Mouse (Mus musculus) lung, adult 2 months (tissue): ENCODE measurements around the gene Glis1. TPM values are rescaled to one million over a fixed set of nuclear protein-coding genes. Genes with fewer than 3 reads are reported as not detected.

Source experiments
- DNase-seq: peaks from one replicate; pipeline ENCODE4 v3.0.0; 2022
- H3K4me1 ChIP-seq: fragments of 200-500 bp; 2 replicates; pipeline ENCODE4 v1.6.1; 2011; ENCODE audit warnings: low read length; ENCODE audit not compliant: control insufficient read depth, insufficient read depth
- H3K4me3 ChIP-seq: fragments of 200-500 bp; replicated peaks from 2 replicates; pipeline ENCODE3; 2011; ENCODE audit warnings: low read depth, mild to moderate bottlenecking, control low read depth, low read length; ENCODE audit errors: extremely low read depth
- CTCF ChIP-seq: fragments of 200-500 bp; IDR thresholded peaks from 2 replicates; pipeline ENCODE4 v1.5.1; 2011; ENCODE audit warnings: mild to moderate bottlenecking, low read length, control low read depth; ENCODE audit not compliant: insufficient read depth
- POLR2A ChIP-seq: fragments of 200-500 bp; IDR thresholded peaks from 2 replicates; pipeline ENCODE4 v1.6.1; 2011; ENCODE audit warnings: low read depth, mild to moderate bottlenecking, control low read depth, low read length, borderline replicate concordance; ENCODE audit errors: extremely low read depth
- WGBS: fragments of 180-500 bp; shearing (Covaris S2); methylation state at CpG from one replicate; pipeline ENCODE4 v1.1.7; 2018; 5-methylcytosine and 5-hydroxymethylcytosine counted together
- polyA plus RNA-seq: library from polyadenylated mRNA; depleted of rRNA; stranded (reverse); fragments of >200 nt; gene quantifications from 2 replicates; pipeline ENCODE4 v1.2.3, GENCODE M21; 2012; rRNA removed

Glis1 gene
- polyA plus RNA-seq, 1 experiment: 0.78 TPM

DNA sequence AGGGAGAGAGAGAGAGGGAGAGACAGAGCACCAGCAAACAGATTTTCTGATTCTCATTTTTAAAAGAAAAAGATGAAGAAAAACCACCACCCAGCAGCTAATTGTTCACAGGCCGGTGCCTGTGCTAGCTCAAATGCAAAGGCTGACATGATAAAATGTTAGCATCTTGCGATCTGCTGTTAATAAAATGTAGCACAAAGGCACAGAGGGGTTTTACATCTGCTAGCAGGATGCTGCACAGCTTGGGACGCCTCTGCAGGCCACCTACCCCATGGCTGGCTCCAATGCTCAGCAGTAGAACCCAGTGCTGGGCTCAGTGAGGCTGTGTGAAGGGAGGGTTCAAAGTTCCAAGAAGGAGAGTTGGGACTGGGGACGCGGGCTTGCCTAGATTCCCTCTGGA lies 236.3 kb downstream of the Glis1 start:
- no peak overlapping the region for H3K4me3 ChIP-seq
- WGBS: 67% methylated on average over 5 of the region's 5 CpGs
- H3K4me1 ChIP-seq: no peaks in the 10 kb centered on the region
- DNase-seq: no peak
- TF ChIP-seq POLR2A (no peak), CTCF (no peak)

DNA sequence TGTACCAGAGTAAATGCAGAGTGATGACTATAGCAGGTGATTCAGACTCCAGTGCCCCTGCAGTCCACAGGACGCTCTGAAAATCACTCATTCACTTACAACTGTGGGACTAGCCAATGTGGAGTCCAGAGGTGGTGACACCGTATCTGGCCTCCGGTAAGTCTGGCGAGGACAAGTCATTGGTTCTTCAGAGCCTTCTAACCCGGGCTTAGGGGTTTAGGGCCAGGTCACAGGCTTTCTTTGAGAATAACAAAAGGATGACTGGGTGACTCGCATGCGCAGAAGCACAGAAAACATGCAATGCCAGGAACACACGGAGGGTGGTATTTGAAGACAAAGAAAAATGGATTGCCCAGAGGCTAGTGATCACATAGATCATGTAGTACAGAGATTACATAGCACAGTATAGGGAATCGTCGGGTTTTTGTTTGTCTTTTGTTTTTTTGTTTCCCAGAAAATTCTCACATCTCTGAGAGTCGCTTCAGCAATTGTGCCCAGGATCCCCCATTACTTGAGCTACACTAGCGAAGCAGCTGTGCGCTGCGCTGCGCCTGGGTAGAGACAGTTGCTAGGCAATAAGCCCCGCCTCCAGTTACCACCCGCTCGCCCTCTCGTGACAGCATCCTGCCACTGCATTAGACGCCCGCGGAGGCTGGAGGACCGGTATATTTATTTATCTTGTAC lies 239.4 kb downstream of the Glis1 start:
- peak; percentile 49 for DNase-seq
- 19% methylated on average over 23 of the region's 23 CpGs for WGBS

DNA sequence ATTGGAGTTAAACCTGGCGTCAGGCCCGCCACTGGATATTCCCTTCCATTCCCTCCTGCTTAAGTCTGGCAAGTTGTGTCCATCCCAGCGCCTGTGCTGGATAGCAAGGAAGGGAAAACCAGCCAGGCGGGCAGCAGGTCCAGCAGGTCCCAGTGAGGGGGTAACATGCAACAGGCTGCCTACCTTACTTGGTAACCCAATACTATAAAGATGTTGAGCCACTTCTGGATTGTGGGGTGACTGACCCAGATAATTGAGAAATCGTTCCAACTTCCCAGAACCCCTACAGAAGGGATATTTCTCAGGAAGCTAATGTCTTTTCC lies 239.9 kb downstream of the Glis1 start:
- 29% methylated on average over 5 of the region's 5 CpGs for WGBS
- DNase-seq: no peak
- no peak overlapping the region for H3K4me3 ChIP-seq
- TF ChIP-seq CTCF (no peak), POLR2A (no peak)
- H3K4me1 ChIP-seq: no peaks in the 10 kb centered on the region

More for the DNA sequence above, 239.4 kb downstream of the Glis1 start:
- no peak; the same call in 1 of the 2 replicates for TF ChIP-seq CTCF
- no peak for TF ChIP-seq POLR2A
- no peak overlapping the region for H3K4me3 ChIP-seq
- H3K4me1 ChIP-seq: no peaks in the 10 kb centered on the region

DNA sequence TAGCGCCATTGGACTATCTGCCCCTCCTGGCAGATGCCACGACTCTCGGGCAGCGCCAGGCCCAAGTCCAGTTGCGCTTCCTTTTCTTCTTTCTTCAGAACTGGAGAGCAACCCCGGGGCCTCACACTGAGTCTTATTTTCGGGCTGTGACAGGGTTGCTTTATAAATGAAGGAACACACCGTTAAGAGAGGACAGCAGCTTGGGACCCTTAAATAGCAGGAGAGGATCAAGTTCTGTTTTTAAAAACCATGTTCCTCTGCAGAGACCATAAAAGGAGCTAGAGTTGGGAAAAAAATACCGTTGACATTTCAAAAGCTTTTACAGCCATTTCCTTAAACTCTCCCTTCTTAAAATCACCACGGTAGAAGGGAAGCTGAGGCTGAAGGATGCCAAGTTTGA lies 241.3 kb downstream of the Glis1 start:
- no peak for DNase-seq
- TF ChIP-seq POLR2A: no peak
- no peak for TF ChIP-seq CTCF
- H3K4me3 ChIP-seq: no peak overlapping the region
- H3K4me1 ChIP-seq: no peaks in the 10 kb centered on the region
- WGBS: 61% methylated on average over 10 of the region's 10 CpGs

GRCm38 (mm10) chr4:107680311-107681098 lies 246.1 kb downstream of the Glis1 start:
- 40% methylated on average over 15 of the region's 15 CpGs for WGBS
- DNase-seq: no peak
- no peak for TF ChIP-seq CTCF
- TF ChIP-seq POLR2A: no peak
- Histone ChIP-seq H3K4me1 (no peaks in the 10 kb centered on the region), H3K4me3 (no peak overlapping the region)

DNA sequence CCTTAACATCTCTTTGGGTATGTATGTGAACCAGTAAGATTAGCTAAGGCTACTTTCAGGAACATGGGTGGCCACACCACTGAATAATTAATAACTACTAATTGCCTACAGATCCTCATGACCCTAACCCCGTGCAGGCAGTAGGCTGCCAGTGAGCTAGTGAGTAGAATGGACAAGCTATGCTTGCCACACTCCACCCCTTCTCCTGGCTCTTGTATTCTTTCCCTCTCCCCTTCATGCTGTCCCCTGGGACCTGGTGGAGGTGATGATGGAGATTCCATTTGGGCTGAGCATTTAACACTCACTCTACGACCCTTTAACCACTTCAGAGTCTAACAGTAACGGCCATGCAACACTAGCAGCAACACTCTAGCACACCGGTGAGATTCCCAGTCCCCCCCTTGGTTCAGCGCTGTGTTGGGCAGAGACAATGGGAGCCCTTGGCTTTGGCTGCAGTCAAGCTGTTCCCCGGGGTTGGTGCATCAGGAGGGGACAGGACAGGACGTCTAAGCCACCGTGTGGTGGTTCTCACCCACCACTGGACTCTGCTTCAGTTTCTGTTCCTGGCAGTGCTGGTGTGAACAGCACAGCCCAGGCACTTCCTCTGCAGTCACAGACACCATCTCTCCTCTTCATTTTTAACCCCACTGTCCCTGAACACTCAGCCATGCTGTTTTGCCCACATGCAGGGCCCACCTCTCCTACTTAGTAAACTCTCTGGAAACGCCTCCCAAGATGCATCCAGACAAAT lies 246.9 kb downstream of the Glis1 start:
- no peak for DNase-seq
- no peaks in the 10 kb centered on the region for H3K4me1 ChIP-seq
- TF ChIP-seq CTCF (no peak), POLR2A (no peak)
- 41% methylated on average over 9 of the region's 9 CpGs for WGBS
- no peak overlapping the region for H3K4me3 ChIP-seq

DNA sequence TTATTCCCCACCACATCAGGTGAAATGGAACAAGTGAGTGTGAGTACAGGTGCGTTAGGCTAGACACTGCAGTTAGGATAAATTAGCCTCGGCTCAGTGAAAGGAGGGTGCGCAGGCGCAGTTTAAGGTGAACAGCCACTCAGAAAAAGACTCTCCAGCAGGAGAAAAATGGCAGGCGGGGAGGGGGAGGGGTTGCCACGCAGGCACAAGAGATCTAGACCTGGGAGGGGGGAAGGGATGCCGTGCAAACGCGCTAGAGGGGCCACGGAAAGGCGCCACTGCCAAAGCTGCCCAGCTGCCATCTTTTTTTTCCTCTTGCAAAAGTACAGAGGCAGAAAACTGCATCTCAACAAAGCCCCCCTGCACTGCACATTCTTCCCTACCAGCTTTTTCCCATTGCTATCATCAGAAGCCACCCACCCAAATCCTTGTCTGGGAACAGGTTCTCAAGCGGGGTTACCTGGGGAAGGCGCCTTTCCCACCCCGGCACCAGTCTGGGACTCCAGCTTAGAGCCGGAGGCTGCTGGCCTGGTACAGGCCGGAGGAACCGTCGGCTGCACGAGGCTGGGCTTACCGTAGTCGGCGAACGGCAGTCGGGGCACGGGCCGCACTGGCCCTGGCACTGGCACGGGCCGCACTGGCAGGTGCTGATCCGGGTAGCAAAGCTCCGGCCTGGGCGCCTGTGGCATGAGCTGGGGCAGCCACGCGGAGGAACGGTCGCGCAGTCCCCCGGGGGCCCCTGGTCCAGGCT lies 248.8 kb downstream of the Glis1 start:
- no peak for DNase-seq
- WGBS: 89% methylated on average over 37 of the region's 37 CpGs
- Histone ChIP-seq H3K4me1 (no peaks in the 10 kb centered on the region), H3K4me3 (no peak overlapping the region)
- TF ChIP-seq CTCF (no peak), POLR2A (no peak)

DNA sequence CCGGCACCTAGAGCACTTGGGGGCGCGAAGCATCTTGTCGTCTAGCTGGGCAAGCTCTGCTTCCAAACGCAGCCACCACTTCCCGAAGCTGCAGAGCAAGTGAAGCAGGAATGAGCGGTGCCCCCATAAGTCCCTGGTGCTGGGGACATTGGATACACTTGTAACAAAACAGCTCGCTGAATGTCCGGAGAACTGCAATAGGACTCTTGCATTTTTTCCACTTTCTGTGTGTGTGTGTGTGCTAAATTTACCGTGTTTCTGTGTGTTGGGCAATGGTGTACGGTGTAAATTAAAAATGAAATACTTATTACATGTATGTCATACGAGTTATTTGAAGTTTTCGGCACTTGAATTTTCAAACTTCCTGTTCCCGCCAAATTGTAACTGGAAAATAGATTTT lies 249.7 kb downstream of the Glis1 start, which contains the start of gene Dmrtb1:
Gene Dmrtb1 (minus strand): TSS at position 101 of the 400 bp plus-strand sequence.
- TF ChIP-seq POLR2A: no peak
- TF ChIP-seq CTCF: no peak
- WGBS: 87% methylated on average over 14 of the region's 14 CpGs
- DNase-seq: no peak
- Histone ChIP-seq H3K4me1 (no peaks in the 10 kb centered on the region), H3K4me3 (no peak within 1 kb of the TSS)

Other genes starting within 250 kb of the Glis1 start
- gene Ldlrad1, start 225.4 kb upstream of the Glis1 start, polyA plus RNA-seq: 47.9 and 52.0 TPM in 2 replicates
- 9.0 and 10.6 TPM in 2 replicates for gene Lrrc42, start 181.1 kb upstream of the Glis1 start, polyA plus RNA-seq
- gene Hspb11, start 181.0 kb upstream of the Glis1 start, polyA plus RNA-seq: 2.4 and 4.2 TPM in 2 replicates
- gene Dio1, start 127.4 kb upstream of the Glis1 start, polyA plus RNA-seq: 0.40 and 0.75 TPM in 2 replicates
- 32.2 and 48.6 TPM in 2 replicates for gene Yipf1, start 120.2 kb upstream of the Glis1 start, polyA plus RNA-seq
- gene Ndc1, start 66.8 kb upstream of the Glis1 start, polyA plus RNA-seq: 7.8 and 9.9 TPM in 2 replicates
- gene Dmrtb1, start 249.6 kb downstream of the Glis1 start, polyA plus RNA-seq: 0.12 TPM in 1 of 2 replicates, not detected in the other